Mouse (Mus musculus) skeletal muscle tissue, adult 2 months (tissue): ENCODE data around the gene Tspan2.

Source experiments
- DNase-seq: peaks from one replicate; pipeline ENCODE4 v3.0.0-alpha.2; 2012; ENCODE audit warnings: low read depth, low spot score

Gene Tspan2

DNA sequence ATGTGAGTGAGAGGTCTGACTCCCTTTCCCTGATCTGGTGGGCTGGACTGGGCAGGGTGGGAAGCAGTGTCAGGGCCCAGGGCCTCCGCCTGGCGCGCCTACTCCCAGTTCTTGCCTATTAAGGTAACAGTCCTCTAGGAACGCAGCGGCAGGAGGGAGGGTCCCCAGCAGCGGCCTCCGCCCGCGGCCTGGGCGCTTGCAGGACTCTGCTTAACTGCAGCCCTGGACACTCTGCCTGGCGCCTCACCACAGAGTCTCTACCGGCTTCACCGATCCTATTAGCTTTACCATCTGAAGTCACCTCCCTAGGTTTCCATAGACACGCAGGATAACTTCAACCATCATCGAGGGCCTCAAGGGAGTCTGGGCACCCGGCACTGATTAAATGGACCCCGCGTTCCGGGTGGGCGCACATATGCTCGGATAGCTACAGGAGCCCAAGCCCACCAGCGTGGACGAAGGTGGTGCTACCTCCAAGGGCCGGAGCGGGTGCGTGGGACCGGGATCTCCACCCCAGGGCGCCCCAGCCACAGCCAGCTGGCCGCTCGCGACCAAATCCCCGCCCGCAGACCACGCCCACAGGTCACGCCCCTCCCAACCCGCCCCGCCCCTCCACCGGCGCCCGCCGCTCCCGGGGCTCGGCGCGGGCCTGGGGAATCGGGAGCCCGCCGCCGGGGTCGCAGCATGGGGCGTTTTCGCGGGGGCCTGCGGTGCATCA lies at the start of gene Tspan2:
TSS of gene Tspan2 (plus strand) at position 217 of the 718 bp plus-strand sequence.
- no peak for DNase-seq

- no peak for DNase-seq
Measured at GRCm38 (mm10) chr3:102686861-102687260, 47.5 kb upstream of the Tspan2 start.

GRCm38 (mm10) chr3:102687852-102688251 lies 46.5 kb upstream of the Tspan2 start:
- DNase-seq = no peak

- DNase-seq = peak; percentile 62
Measured at GRCm38 (mm10) chr3:102691802-102692484, 42.4 kb upstream of the Tspan2 start.

GRCm38 (mm10) chr3:102692758-102693325 lies 41.5 kb upstream of the Tspan2 start:
- no peak for DNase-seq

DNA sequence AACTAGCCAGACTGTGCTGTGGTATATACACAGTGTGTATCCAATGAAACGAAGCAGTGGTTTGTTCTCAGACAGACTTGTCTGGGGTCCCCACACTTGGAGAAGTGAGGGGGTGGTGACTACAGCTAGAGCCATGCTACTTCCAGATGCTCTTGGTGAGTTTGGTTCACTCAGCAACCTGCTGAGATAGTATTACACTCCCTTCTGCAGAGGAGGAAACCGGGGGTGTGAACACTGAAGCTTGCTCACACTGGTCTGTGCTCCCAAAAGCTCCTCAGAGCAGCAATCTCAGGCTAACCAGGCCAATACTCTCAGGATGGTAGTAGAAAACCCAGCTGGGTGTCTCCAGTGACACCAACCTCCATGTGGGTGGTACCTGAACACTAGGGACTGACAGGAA lies 36.2 kb upstream of the Tspan2 start:
- DNase-seq = no peak

- DNase-seq = no peak
Measured at GRCm38 (mm10) chr3:102701303-102701702, 33.0 kb upstream of the Tspan2 start.

GRCm38 (mm10) chr3:102701902-102702544 lies 32.3 kb upstream of the Tspan2 start:
- peak; percentile 25 for DNase-seq

DNA sequence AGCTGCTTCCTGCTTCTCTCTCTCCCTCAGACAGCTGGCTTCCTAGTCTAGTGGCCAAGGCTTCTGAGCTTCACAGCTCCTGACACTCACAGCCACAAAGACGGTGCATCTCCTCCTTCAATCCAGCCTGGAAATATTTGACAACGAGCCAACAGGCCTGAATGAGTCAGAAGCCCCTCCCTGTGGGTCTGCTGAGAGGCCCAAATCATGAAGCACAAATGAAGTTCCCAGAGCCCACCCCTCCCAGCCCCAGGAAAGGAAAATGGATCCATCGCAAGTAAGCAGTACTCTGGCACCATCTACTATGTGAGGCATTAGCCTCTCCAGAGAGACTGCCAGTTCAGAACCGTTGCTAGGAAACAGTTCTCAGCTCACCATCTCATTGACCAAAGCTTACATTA lies 30.3 kb upstream of the Tspan2 start:
- DNase-seq = no peak

GRCm38 (mm10) chr3:102708599-102708998 lies 25.7 kb upstream of the Tspan2 start:
- DNase-seq = no peak

- DNase-seq = peak; percentile 62
Measured at GRCm38 (mm10) chr3:102715066-102715584, 19.2 kb upstream of the Tspan2 start.

GRCm38 (mm10) chr3:102715839-102716238 lies 18.5 kb upstream of the Tspan2 start:
- DNase-seq = no peak

- DNase-seq = no peak
Measured at GRCm38 (mm10) chr3:102717586-102718285, 16.6 kb upstream of the Tspan2 start.

GRCm38 (mm10) chr3:102723154-102723553 lies 11.2 kb upstream of the Tspan2 start:
- no peak for DNase-seq

DNA sequence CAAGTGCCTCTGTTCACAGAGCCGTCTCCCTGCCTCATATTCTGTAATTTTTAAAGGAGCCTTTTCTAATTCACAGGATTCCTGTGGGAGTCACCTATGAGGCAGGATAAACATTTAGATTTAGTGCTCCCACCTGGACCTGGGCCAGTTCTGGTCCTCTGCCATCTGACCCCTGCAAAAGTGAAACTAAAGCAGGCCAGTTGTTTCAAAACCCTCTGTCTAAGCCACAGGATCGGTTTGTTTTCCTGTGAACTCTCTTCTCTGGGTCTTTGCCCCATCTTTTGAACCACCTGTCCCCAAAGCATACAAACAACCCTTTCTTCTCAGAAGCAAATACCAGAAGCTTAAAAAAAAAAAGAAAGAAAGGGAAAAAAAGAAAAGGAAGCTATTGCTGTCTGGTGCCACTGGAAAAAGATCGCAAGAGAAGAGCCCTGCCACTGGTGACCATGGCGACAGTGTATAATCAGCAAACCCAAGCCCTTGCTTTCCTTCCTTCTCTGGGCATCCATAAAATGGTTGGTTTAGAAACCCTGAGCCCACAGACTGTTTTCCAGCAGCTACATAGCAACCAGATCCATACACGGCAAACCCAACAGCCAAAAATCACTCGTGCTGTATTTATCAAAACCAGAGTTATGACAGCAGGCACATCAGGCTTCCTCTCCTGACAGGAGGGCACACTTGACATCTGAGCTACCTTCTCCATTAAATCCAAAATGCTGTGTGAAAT lies 10.3 kb upstream of the Tspan2 start:
- DNase-seq = no peak

- DNase-seq = no peak
Measured at GRCm38 (mm10) chr3:102724798-102725459, 9.4 kb upstream of the Tspan2 start.

DNA sequence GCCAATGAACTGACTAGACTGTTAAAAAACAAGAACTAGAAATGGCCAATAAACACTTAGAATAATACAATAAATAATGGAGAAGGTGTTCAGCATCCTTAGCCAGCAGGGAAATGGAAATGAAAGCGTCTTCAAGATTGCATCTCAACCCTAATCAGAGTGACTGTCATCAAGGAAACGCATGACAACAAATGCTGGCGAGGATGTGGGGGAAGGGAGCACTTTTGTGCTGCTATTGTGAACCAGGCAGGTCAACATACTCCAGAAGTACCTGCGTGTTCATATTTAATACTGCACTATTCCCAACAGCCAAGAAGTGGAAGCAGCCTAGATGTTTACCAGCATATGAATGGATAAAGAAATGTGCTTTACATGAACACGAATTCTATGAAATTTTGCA lies 4.9 kb upstream of the Tspan2 start:
- no peak for DNase-seq

GRCm38 (mm10) chr3:102731112-102731511 lies 3.2 kb upstream of the Tspan2 start:
- no peak for DNase-seq

DNA sequence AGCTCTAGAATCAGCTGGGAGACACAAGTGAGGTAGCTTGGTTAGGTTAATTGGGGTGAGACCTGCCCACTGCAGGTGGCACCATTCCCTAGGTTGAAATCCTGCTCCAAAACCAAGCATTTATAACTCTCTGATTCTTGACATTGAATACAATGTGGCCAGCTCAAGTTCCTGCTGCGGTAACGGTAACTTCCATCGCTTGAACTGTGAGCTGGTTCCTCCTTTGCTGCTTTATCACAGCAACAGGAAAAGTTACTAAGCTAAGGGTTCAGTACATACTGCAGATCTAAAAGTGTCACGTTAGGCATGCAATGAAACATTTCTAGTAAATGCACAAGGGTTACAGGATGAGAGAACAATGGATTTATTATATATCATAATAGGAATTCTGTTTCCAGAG lies 1.7 kb upstream of the Tspan2 start:
- DNase-seq = no peak

- DNase-seq = no peak
Measured at GRCm38 (mm10) chr3:102733050-102733449, 1.3 kb upstream of the Tspan2 start.
